Mouse (Mus musculus): ENCODE measurements around the gene Timm8b. TPM values are rescaled to one million over a fixed set of nuclear protein-coding genes. Genes with fewer than 3 reads are reported as not detected.

Gene Timm8b
- polyA plus RNA-seq (2012; ENCODE audit: low replicate concordance): 3.0 and 11.5 TPM in 2 replicates

DNA sequence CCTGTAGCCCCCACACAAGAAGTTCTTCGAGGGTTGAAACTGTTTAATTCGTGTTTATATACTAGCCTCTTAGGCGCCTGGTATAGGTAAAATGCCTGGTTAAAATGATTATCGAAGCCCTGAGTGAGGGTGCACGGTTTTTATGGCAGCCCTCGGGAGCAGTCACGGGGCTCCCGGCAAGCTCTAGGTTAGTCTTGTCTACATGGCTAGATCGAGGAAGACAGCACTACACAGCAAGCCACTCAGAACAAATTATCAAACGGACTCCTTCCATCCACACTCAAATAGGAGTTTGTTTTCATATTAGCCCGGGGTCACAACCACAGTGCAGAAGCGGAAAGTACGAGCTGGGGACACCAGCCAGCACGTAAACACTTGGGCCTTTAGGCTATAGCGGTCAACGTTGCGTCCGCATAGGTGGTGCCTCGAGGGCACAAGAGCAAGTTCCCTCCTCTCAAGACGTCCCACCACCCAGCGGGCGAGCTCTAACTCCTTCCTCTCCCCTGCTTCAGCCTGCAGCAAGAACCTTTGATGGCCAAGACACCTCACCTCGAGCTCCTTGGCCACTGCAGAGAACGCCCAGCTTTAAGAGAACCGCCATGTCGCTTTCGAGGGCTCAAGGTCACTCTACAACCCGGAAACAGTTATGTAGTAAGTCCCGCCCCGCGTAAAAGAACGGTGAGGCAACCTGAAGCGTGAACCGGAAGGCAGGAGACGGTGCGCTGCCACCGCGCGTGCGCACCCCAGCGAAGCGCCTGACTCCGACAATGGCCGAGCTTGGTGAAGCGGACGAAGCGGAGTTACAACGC, at the start of gene Timm8b, which contains the start of gene Sdhd:
Gene Timm8b (plus strand): TSS at position 722 of the 809 bp plus-strand sequence.
Gene Sdhd (minus strand): TSS at position 624 of the 809 bp plus-strand sequence.

DNA sequence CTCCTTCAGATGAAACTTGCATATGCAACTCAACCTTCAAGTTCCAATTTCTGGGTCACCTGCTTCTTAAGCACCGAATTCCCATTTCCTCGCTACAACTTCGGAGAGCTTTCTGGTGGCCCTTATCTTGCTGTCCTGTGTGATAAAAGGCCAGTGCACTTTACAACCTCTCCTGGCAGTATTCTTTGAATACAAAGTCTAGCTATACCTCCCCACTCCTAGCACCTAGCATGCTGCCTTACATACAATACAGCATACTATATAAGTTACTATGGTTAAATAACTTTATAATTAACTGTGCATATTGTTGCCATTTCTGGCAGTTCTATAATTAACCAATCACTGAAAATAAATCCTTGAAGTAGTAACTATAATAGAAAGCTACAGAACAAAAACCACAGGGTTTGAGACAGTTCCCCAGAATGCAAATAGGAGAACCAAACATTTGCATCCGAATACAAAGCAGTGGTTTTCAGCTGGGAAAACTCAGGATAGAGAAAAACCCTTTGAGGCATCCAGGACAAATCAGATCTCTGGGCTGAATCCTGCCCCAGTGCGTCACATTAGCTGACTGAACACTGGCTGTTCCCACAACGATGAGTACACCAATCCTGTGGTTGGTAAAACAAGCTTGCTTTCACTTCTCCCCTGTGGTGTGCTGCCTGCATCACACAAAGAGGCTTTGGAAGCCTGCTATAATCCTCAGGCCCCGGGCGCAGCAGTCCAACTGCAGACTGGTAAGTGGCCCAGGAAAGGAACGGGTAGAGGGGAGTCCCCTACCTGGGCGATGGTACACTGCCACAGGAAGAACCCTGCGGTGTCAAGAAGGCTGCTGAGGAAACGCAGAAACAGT, 49.2 kb upstream of the Timm8b start, which contains the start of gene Il18:
Gene Il18 (plus strand): TSS at position 587 of the 853 bp plus-strand sequence.

DNA sequence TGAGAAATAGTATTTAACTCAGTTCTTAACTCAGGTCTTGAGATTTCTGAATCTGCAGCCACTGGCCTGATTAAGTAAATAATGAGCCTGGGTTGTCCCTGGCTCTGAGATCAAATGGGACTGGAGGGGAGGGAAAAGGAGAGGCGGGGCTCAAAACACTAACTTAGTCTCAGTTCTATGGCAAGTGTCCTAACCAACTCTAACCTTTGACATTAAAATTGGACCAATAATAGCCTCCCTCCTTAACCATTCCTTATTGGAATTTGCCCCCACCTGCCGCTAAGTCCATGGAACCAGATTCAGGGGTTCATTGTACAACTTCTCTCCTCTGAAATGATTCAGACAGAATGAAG, 48.6 kb upstream of the Timm8b start, which contains the start of gene Bco2:
Gene Bco2 (minus strand): TSS at position 88 of the 353 bp plus-strand sequence.

DNA sequence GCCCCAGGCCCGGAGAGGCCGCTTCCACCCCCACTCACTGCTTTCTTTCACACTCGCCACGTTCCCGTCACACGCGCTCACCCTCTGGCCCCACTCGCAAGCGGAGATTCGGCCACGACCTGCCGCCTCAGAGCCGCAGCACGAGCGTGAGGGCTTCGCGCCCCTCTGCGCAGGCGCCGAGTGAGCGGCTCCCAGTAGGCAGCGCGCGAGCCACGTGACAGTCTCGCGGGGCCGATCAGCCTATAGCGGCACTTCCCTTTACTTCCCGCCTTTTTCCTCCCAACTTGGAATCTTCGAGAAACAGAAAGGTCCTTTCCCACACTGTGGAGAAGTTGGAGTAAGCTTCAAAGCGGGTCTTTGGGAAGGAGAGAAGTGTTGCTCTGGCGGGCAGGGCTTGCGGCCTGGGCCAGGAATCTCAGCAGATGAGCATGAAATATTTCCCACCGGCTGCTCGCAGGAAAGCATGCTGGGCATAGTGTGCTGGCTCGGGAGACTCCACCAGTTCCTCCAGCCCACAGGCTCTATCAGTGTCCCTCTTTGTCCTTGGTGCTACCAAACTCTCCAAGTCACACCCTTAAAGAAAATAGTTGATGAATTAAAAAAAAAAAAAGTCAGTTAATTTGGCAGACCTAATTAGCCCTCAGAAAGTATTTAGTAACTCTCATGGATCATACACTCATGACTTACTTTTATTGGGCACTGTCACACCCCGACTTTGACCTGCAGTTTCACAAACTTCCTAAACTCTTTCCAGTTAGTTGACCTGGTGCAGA, 42.4 kb upstream of the Timm8b start, which contains the start of gene Tex12:
Gene Tex12 (minus strand): TSS at position 181 of the 773 bp plus-strand sequence.

DNA sequence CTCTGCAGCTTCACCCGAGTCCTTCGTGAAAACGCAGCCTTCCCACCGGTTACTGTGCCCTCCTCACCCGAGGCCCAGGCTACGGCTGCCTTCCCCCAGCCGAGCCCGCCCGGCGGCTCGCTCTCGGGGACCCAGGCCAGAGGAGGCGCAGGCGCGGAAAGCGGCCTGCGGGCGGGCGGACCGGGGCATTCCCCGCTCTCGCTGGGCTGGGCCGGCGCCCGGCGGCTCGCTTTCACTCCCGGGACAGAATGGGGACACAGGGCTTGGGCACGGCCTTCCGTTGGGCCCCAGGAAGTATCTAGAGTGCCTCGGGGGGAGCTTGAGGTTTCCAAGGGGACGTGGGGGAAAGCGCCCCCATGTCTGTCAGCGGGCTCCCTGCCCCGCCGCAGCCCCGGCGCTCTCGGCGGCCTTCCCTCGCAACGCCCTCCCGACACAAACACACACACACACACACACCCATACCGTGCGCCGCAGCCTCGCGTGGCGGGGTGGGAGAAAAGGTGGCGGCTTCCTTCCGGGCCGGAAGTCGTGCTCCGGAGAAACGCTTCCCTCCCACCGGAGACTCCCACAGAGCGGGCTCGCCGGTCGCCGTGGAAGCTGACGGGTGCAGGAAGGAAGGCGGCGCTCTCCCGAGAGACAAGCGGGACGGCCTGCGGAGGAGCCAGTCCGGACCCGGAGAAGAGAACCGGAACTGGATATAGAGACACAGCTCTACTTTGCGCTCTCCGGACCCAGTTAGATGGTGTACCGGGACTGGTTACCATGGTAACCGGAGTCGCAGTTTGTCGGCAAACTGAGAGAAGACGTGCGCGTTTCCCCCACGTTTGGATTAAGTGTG, 13.3 kb downstream of the Timm8b start, which contains the start of the genes Pih1d2 and Nkapd1:
Gene Pih1d2 (plus strand): TSS at position 556 of the 838 bp plus-strand sequence.
Gene Nkapd1 (minus strand): TSS at position 699 of the 838 bp plus-strand sequence.

Other genes with a start within 250 kb of the Timm8b start
- not detected in 2 replicates for gene Plet1, start 109.4 kb upstream of the Timm8b start, polyA plus RNA-seq (2012; ENCODE audit: low replicate concordance)
- gene Pts, start 75.2 kb upstream of the Timm8b start, polyA plus RNA-seq (2012; ENCODE audit: low replicate concordance): 23.7 and 46.7 TPM in 2 replicates
- gene Il18, start 49.1 kb upstream of the Timm8b start, polyA plus RNA-seq (2012; ENCODE audit: low replicate concordance): 1.6 and 9.5 TPM in 2 replicates
- 0.07 and 0.20 TPM in 2 replicates for gene Bco2, start 48.7 kb upstream of the Timm8b start, polyA plus RNA-seq (2012; ENCODE audit: low replicate concordance)
- not detected in 2 replicates for gene Tex12, start 42.6 kb upstream of the Timm8b start, polyA plus RNA-seq (2012; ENCODE audit: low replicate concordance)
- 7.0 and 22.5 TPM in 2 replicates for gene Sdhd, start 98 bp upstream of the Timm8b start, polyA plus RNA-seq (2012; ENCODE audit: low replicate concordance)
- 0.16 TPM in 1 of 2 replicates, not detected in the other for gene Pih1d2, start 13.4 kb downstream of the Timm8b start, polyA plus RNA-seq (2012; ENCODE audit: low replicate concordance)
- gene Nkapd1, start 13.6 kb downstream of the Timm8b start, polyA plus RNA-seq (2012; ENCODE audit: low replicate concordance): 7.3 and 14.3 TPM in 2 replicates
- gene Dlat, start 55.9 kb downstream of the Timm8b start, polyA plus RNA-seq (2012; ENCODE audit: low replicate concordance): 15.4 and 24.2 TPM in 2 replicates
- gene Dixdc1, start 135.6 kb downstream of the Timm8b start, polyA plus RNA-seq (2012; ENCODE audit: low replicate concordance): 0.08 TPM in 1 of 2 replicates, not detected in the other
- gene 2310030G06Rik, start 142.6 kb downstream of the Timm8b start, polyA plus RNA-seq (2012; ENCODE audit: low replicate concordance): not detected in 2 replicates
- gene Cryab, start 147.4 kb downstream of the Timm8b start, polyA plus RNA-seq (2012; ENCODE audit: low replicate concordance): 0.46 and 1.3 TPM in 2 replicates
- gene Hspb2, start 148.4 kb downstream of the Timm8b start, polyA plus RNA-seq (2012; ENCODE audit: low replicate concordance): 0.25 and 0.27 TPM in 2 replicates
- 0.58 and 1.3 TPM in 2 replicates for gene Fdxacb1, start 164.3 kb downstream of the Timm8b start, polyA plus RNA-seq (2012; ENCODE audit: low replicate concordance)
- 4.0 and 8.4 TPM in 2 replicates for gene Alg9, start 171.1 kb downstream of the Timm8b start, polyA plus RNA-seq (2012; ENCODE audit: low replicate concordance)
- gene 1110032A03Rik, start 171.6 kb downstream of the Timm8b start, polyA plus RNA-seq (2012; ENCODE audit: low replicate concordance): 2.3 and 2.5 TPM in 2 replicates
- gene Ppp2r1b, start 241.4 kb downstream of the Timm8b start, polyA plus RNA-seq (2012; ENCODE audit: low replicate concordance): 4.3 and 4.8 TPM in 2 replicates

All from hematopoietic multipotent progenitor cell, adult 10-12 weeks (in vitro differentiated cells).